Mouse (Mus musculus) hindlimb bud, embryonic 11.5 days (tissue): Measurements from ENCODE around the gene Cdca8.

Experiments
- DNase-seq: peaks from one replicate; pipeline ENCODE4 v3.0.0-alpha.2; 2012; ENCODE audit warnings: low read depth, low spot score; ENCODE audit errors: extremely low spot score

Cdca8 gene

DNA sequence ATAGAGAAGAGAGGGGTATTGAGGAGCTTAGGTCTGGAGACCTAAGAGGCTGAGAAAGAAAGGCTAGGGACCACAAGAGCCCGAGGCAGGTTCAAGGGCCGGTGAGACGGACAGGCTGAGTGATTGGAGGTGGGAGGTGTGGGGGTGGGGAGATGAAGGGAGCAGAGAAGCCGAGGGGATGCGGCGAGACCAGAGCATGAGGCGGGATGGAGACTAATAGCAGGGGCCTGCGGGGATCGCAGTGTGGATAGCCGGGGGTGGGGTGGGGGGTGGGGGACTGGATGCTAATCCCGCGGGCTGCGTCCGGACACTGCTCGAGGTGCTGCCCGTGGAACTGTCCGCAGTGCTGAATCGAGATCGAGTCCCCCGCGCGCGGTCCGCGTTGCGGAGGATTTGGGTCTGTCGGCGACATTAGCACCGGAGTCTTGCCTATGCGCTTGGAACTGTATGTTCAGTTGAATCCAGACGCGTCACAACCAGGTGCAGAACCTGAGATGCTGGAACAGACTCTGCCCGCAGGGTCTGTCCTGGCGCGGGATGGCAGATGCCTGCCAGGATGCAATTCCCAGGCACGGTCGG lies 56.9 kb downstream of the Cdca8 start:
- DNase-seq, result no peak

GRCm38 (mm10) chr4:124881341-124881908 lies 57.7 kb downstream of the Cdca8 start:
- no peak for DNase-seq

DNA sequence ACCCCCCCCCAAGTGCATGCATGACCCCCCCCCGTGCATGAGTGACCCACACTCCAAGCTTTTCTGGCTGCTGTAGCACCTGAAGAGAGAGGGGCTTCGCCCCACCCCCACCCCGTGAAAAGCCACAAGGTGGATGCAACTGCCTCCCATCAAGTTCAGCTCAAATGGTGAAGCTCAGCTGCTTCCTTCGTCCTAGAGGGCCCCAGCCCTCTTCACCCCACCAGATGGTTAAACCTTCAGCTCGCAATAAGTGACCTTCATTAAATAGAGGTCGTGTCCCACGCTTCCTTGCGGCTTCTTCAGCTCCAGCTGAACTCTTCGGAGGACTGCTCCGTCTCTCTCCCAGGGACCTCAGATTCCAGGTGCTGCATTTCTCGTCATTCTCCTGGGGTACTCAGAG lies 58.5 kb downstream of the Cdca8 start, which contains the start of gene Epha10:
Gene Epha10, plus strand, starts transcription at position 301 of the 400 bp plus-strand sequence.
- no peak for DNase-seq

DNA sequence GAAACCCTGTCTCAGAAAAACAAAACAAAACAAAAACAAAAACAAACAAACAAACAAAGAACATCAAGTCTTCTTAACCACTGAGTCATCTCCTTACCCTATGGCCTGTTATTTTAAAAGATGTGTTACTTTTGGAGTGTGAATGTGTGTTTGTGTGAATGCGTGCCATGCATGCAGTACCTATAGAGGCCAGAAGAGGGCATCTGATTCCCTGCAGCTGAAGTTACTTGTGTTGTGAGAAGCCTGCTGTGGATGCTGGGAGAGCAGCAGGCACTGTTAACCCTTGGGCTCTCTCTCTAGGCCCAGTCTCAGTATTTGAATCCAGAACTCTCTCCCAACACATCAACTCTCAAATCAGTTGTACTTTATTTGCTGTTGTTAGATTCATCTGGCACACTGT lies 66.4 kb downstream of the Cdca8 start:
- no peak for DNase-seq
